Mouse (Mus musculus): ENCODE results near the gene Sptbn1.

DNA sequence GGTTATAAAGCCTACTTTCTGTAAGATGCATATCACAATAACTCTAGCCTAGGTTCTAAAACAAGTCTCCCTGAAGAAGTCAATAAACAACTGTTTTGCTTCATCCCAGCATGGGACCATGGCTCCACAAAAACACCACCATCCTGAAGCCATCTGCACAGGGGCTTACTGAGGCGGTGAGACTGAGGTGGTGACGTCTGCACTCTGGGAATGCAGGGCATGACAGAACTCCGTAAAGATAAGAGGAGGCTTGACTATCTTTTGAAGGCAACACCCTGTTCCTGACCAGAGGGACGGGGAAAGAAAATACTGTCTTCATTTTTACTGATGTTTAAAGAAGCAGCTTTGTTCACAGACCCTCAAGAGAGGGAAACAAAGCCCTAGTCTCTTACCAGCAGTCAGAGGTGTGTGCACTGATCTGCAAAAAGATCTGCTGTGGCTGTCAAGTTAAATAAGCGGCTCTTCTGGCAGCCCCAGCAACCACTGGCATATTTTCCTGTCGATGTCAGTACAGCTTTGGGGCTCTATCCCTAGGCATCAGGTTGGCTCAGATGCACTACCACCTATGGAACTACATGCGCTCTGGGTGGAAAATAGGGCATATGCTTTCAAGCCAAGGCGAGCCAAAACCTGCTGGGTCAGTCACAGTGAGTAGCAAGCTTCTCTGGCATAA is 109.8 kb downstream of the Sptbn1 start:
- no peak for TF ChIP-seq CTCF (conservative IDR thresholded peaks at IDR 0.05; ENCODE audit: low read length)
- no peak for TF ChIP-seq NANOG (IDR thresholded peaks at IDR 0.05; ENCODE audit: borderline replicate concordance, low read length)
- no peak for TF ChIP-seq POU5F1 (IDR thresholded peaks at IDR 0.05; ENCODE audit: borderline replicate concordance, low read length)

Measured in E14TG2a.4 (cell line).